Mouse (Mus musculus): Measurements from ENCODE around the gene Olfr1355.
"Not testable (repeated sequence)": the region's sequence is repeated elsewhere in the genome, so short reads cannot be mapped to it uniquely, and the experiment has no call there.

The Olfr1355 gene

DNA sequence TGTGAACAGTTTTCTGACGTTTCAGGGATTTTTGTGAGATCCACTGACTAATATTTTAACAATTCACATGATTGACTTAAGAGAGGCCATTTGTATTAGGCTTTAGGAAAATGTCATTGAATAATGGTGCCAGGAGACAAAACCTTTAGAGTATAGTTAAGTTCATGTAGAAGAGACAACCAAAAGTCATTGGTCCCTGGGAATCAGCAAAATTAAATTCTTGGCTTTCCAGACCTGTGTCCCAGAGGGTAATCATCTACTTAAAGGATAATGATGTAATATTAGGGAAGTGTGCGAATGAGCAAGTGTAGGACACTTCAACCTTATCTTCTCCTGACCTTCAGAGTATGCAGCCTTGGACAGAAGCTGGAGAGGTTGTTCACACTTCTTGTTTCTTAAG lies at the start of gene Olfr1355:
Olfr1355 (plus strand) TSS at position 301 of the 400 bp plus-strand sequence.
- DNase-seq (ENCODE audit: low read depth, low spot score) = no peak

DNA sequence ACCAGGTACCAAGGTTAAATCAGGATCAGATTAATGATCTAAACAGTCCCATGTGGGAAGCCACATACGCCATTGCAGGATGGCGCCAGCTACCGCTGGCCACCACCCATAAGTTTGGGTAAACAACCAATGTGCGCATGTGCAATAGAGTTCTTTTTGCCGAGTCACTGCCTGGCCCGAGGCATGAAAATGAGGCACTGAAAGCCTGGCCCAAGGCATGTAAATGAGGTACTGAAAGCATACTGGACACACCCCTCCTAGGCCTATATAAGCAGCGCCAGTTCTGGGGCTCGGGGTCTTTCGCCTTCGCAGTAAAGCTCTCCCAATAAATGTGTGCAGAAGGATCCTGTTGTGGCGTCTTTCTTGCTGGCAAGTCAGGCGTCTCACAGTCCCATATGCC lies 34.9 kb upstream of the Olfr1355 start:
- DNase-seq (ENCODE audit: low read depth, low spot score) = not testable (repeated sequence)

DNA sequence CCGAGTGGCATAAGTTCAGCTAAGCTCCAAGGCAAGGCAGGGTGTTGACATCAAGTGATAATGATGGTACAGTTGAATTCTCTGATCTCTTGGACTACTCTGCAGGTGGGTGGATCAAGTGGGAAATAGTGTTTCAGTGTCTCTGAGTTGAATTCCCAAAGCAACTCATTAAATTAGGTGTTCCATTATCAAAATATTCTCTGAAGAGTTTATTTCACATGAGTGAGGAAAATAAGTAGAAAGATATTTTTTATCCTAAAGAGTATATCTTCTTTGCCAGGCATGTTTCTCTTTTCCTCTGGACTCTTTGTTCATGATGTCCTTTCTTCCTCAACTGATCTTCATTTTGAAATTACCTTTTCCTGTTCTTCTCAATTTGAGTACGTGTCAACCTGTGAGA lies 23.3 kb upstream of the Olfr1355 start, which contains the start of gene Olfr1356:
Olfr1356 (minus strand) TSS at position 101 of the 400 bp plus-strand sequence.
- no peak for DNase-seq (ENCODE audit: low read depth, low spot score)

DNA sequence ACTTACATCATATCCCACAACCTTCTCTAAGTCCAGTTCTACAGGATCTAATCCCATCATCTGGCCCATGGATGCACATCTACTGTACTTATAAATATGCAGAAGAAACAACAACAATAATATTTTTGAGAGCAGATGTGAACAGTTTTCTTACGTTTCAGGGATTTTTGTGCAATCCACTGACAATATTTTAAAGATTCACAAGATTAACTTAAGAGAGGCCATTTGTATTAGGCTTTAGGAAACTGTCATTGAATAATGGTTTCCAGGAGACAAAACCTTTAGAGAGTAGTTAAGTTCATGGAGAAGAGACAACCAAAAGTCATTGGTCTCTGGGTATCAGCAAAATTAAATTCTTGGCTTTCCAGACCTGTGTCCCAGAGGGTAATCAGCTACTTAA lies 37.5 kb downstream of the Olfr1355 start, which contains the start of gene Olfr1354:
Olfr1354 (plus strand) TSS at position 301 of the 400 bp plus-strand sequence.
- DNase-seq (ENCODE audit: low read depth, low spot score) = not testable (repeated sequence)
